ENCODE assay signal across 8 mouse cellular contexts in the genomic region with DNA sequence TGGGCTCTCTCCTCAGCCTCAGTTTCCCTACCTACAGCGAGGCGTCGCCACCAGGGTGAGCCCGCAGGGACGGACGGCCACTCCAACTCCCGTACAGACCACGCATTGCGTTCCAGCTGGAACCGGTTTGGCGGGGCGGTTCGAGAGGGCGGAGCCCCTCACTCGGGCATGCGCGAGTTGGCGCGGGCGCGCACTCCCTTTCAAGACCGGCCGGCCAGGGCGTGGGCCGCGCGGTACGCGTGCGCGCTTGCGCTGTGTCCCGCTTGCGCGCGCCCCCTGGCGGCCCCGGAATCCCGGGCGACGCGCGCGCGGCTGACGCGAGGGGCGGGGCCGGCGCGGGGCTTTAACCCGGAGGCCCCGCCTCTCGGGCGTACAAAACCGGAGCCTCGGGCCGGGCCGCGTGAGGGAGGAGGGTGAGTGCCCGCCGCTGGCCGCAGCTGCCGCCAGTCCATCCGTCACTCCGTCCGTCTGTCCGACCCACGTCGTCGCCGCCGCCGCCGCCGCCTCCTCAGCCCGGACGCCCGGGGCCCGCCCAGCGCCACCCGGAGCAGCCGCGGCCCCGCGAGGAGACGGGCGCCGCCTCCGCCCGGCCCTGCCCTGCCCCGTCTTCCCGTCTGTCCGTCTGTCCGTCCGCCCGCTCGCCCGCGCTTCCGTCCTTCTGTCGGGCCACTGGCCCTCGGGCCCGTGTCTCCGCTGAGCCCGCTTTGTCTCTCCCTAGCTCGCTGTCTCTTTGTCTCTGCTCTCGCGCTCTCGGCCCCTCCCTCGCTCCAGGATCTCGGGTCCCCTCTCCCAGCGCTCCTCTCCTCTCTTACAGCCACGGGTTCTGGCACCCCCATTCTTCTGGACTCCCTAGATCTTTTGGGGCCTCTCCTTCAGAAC. TPM values are rescaled to one million over a fixed set of nuclear protein-coding genes. Genes with fewer than 3 reads are reported as not detected.
A peak's percentile ranks its signal among the peaks of the same experiment; 100 is the strongest.
DNase-seq lines count a peak whose midpoint lies in the region; ATAC-seq and TF ChIP-seq lines count a peak whose summit lies in the region.

No protein-coding gene starts in this region.

- peaks cover 29% of the 10 kb centered on the region for H3K4me1 ChIP-seq in embryonic fibroblast, embryonic 13.5 days (ENCODE audit: control insufficient read depth, insufficient read depth, low read length)
- H3K4me1 ChIP-seq in heart, embryonic 10.5 days, result peaks cover 76% of the 10 kb centered on the region
- peaks cover 54% of the 10 kb centered on the region for H3K4me1 ChIP-seq in kidney, embryonic 14.5 days (ENCODE audit: control insufficient read depth, insufficient read depth, low read length)
- peaks cover 70% of the 10 kb centered on the region for H3K4me1 ChIP-seq in limb, embryonic 15.5 days
- peaks cover 29% of the 10 kb centered on the region for H3K4me1 ChIP-seq in midbrain, postnatal 0 days (ENCODE audit: insufficient read depth, low read length)

- no peaks in the 10 kb centered on the region for H3K36me3 ChIP-seq in C2C12 (ENCODE audit: control insufficient read depth, insufficient read depth)
- no peaks in the 10 kb centered on the region for H3K36me3 ChIP-seq in heart, embryonic 10.5 days
- no peaks in the 10 kb centered on the region for H3K36me3 ChIP-seq in kidney, embryonic 14.5 days (ENCODE audit: control insufficient read depth, insufficient read depth, low read length)
- H3K36me3 ChIP-seq in limb, embryonic 15.5 days, result no peaks in the 10 kb centered on the region
- H3K36me3 ChIP-seq in midbrain, postnatal 0 days (ENCODE audit: insufficient read depth, low read length), result no peaks in the 10 kb centered on the region; the same call in 1 of the 2 replicates

- peak; percentile 95 for TF ChIP-seq POLR2A in embryonic fibroblast, embryonic 13.5 days (IDR thresholded peaks at IDR 0.05; ENCODE audit: low read depth, low read length)

- H3K27me3 ChIP-seq in C2C12 (ENCODE audit: control insufficient read depth, insufficient read depth, insufficient read length), result no peaks in the 10 kb centered on the region
- H3K27me3 ChIP-seq in heart, embryonic 10.5 days (ENCODE audit: insufficient read depth, poor library complexity, severe bottlenecking), result no peaks in the 10 kb centered on the region
- no peaks in the 10 kb centered on the region for H3K27me3 ChIP-seq in kidney, embryonic 14.5 days (ENCODE audit: control insufficient read depth, insufficient read depth, low read length)
- no peaks in the 10 kb centered on the region for H3K27me3 ChIP-seq in limb, embryonic 15.5 days
- H3K27me3 ChIP-seq in midbrain, postnatal 0 days (ENCODE audit: insufficient read depth, low read length), result no peaks in the 10 kb centered on the region

- WGBS in heart, embryonic 10.5 days, result under 1% methylated on average over 113 of the region's 114 CpGs
- under 1% methylated on average over 83 of the region's 114 CpGs for WGBS in kidney, embryonic 14.5 days
- WGBS in limb, embryonic 15.5 days, result under 1% methylated on average over 114 of the region's 114 CpGs
- 2% methylated on average over 81 of the region's 114 CpGs for WGBS in midbrain, postnatal 0 days

- peak overlapping the region; percentile 90 for H3K4me3 ChIP-seq in C2C12 (ENCODE audit: insufficient read depth, poor library complexity, severe bottlenecking)
- H3K4me3 ChIP-seq in embryonic fibroblast, embryonic 13.5 days (ENCODE audit: insufficient read depth, low read length), result peak overlapping the region; percentile 98
- H3K4me3 ChIP-seq in heart, embryonic 10.5 days, result peak overlapping the region; percentile 90
- H3K4me3 ChIP-seq in kidney, embryonic 14.5 days (ENCODE audit: low read length), result peak overlapping the region; percentile 95
- H3K4me3 ChIP-seq in limb, embryonic 15.5 days, result peak overlapping the region; percentile 93
- peak overlapping the region; percentile 94 for H3K4me3 ChIP-seq in midbrain, postnatal 0 days (ENCODE audit: low read depth, low read length)

- H3K9me3 ChIP-seq in heart, embryonic 10.5 days, result no peaks in the 10 kb centered on the region
- no peaks in the 10 kb centered on the region for H3K9me3 ChIP-seq in kidney, embryonic 14.5 days (ENCODE audit: control insufficient read depth, low read length)
- H3K9me3 ChIP-seq in limb, embryonic 15.5 days, result no peaks in the 10 kb centered on the region
- H3K9me3 ChIP-seq in midbrain, postnatal 0 days (ENCODE audit: low read length), result no peaks in the 10 kb centered on the region

- peak; percentile 94 for TF ChIP-seq CTCF in C2C12 (IDR thresholded peaks at IDR 0.05; ENCODE audit: control insufficient read depth, insufficient read depth, insufficient read length)
- TF ChIP-seq CTCF in embryonic fibroblast, embryonic 13.5 days (IDR thresholded peaks at IDR 0.05; ENCODE audit: borderline replicate concordance, insufficient read depth, low read length), result peak; percentile 38; the same call in 1 of the 2 replicates
- TF ChIP-seq CTCF in midbrain, postnatal 0 days (IDR thresholded peaks at IDR 0.05), result peak; percentile 57

- peak overlapping the region; percentile 80 for H3ac ChIP-seq in C2C12 (ENCODE audit: control insufficient read depth, insufficient read length, low read depth)

- peak; percentile 91 for ATAC-seq in kidney, embryonic 14.5 days (ENCODE audit: low FRiP score, low TSS enrichment)
- ATAC-seq in limb, embryonic 15.5 days (ENCODE audit: insufficient number of reproducible peaks, low FRiP score, low TSS enrichment, low read depth), result peak; percentile 87
- ATAC-seq in midbrain, postnatal 0 days (ENCODE audit: low FRiP score), result peak; percentile 89

- peaks cover 42% of the 10 kb centered on the region for H3K79me3 ChIP-seq in C2C12 (ENCODE audit: low read depth)

- DNase-seq in brain, adult 2 months (ENCODE audit: low read depth, low spot score), result peak; percentile 98
- peak; percentile 97 for DNase-seq in heart, embryonic 10.5 days (ENCODE audit: low spot score)
- DNase-seq in midbrain, postnatal 0 days (ENCODE audit: low spot score), result peak; percentile 97
- DNase-seq in spleen, postnatal 10 days (ENCODE audit: low spot score in 2 of 2), result peak; percentile 93 to 96

- peak overlapping the region; percentile 88 for H3K4me2 ChIP-seq in kidney, embryonic 14.5 days (replicated peaks; ENCODE audit: low read depth, low read length)
- peak overlapping the region; percentile 84 for H3K4me2 ChIP-seq in limb, embryonic 15.5 days
- peak overlapping the region; percentile 81 for H3K4me2 ChIP-seq in midbrain, postnatal 0 days (ENCODE audit: low read depth, low read length, poor library complexity, severe bottlenecking)

- H3K9ac ChIP-seq in kidney, embryonic 14.5 days (ENCODE audit: low read depth, low read length), result peak overlapping the region; percentile 95
- H3K9ac ChIP-seq in limb, embryonic 15.5 days, result peak overlapping the region; percentile 96
- peak overlapping the region; percentile 100 for H3K9ac ChIP-seq in midbrain, postnatal 0 days (replicated peaks; ENCODE audit: low read length, poor library complexity, severe bottlenecking)

- peaks cover 49% of the 10 kb centered on the region for H3K79me2 ChIP-seq in C2C12 (ENCODE audit: control insufficient read depth, insufficient read depth)

- peak overlapping the region; percentile 61 for H3K27ac ChIP-seq in embryonic fibroblast, embryonic 13.5 days (ENCODE audit: insufficient read depth, low read length)
- H3K27ac ChIP-seq in heart, embryonic 10.5 days, result peak overlapping the region; percentile 98
- H3K27ac ChIP-seq in kidney, embryonic 14.5 days (ENCODE audit: low read depth, low read length), result peak overlapping the region; percentile 71
- H3K27ac ChIP-seq in limb, embryonic 15.5 days, result peak overlapping the region; percentile 87
- peak overlapping the region; percentile 98 for H3K27ac ChIP-seq in midbrain, postnatal 0 days (ENCODE audit: low read depth, low read length)

TF ChIP-seq in C2C12, 6 proteins besides CTCF, POLR2A, EP300 and RAD21:
- peak; percentile 93 for TF ChIP-seq MAX (IDR thresholded peaks at IDR 0.05)
- TF ChIP-seq MYOD1 (IDR thresholded peaks at IDR 0.05; ENCODE audit: control insufficient read depth, insufficient read length, low read depth), result no peak

RNA-seq across cellular contexts. Expression of gene Myl9, which starts 54.3 kb away (rescaled TPM):
- 954 TPM for polyA plus RNA-seq in C2C12 (2012; fragmentation: generic; extraction: Trizol)
- 830 and 1,112 TPM in 2 replicates for polyA plus RNA-seq in embryonic fibroblast, embryonic 13.5 days (2011; ENCODE audit: insufficient read length, low read depth, missing spikeins)
- polyA plus RNA-seq in heart, embryonic 10.5 days (2016; fragmentation: Nextera tagmentation; extraction: Ambion mirVana), result 1,471 and 1,998 TPM in 2 replicates
- 218 and 250 TPM in 2 replicates for polyA plus RNA-seq in kidney, embryonic 14.5 days (2014; fragmentation: Nextera tagmentation; extraction: Ambion mirVana)
- 219 and 273 TPM in 2 replicates for polyA plus RNA-seq in limb, embryonic 15.5 days (2015; fragmentation: Nextera tagmentation; extraction: Ambion mirVana)
- 27.4 and 30.7 TPM in 2 replicates for total RNA-seq in midbrain, postnatal 0 days (2014; rRNA removed)
- 33.8 and 38.4 TPM in 2 replicates for polyA plus RNA-seq in midbrain, postnatal 0 days (2015; fragmentation: Nextera tagmentation; extraction: Ambion mirVana)

Comparison
In these comparisons a context has a peak if more than half of its experiments do, and no peak if none do; other contexts are left out.
1. Peak in every context shown above with its lines: DNase-seq, ATAC-seq, H3K4me3 ChIP-seq and H3K27ac ChIP-seq.
2. CTCF ChIP-seq: peak in every context shown above with its lines; median percentile 94 in C2C12; 57 in midbrain, postnatal 0 days; 38 in embryonic fibroblast, embryonic 13.5 days.